Mouse (Mus musculus): Measurements from ENCODE around the gene Eya4.

Eya4 gene

DNA sequence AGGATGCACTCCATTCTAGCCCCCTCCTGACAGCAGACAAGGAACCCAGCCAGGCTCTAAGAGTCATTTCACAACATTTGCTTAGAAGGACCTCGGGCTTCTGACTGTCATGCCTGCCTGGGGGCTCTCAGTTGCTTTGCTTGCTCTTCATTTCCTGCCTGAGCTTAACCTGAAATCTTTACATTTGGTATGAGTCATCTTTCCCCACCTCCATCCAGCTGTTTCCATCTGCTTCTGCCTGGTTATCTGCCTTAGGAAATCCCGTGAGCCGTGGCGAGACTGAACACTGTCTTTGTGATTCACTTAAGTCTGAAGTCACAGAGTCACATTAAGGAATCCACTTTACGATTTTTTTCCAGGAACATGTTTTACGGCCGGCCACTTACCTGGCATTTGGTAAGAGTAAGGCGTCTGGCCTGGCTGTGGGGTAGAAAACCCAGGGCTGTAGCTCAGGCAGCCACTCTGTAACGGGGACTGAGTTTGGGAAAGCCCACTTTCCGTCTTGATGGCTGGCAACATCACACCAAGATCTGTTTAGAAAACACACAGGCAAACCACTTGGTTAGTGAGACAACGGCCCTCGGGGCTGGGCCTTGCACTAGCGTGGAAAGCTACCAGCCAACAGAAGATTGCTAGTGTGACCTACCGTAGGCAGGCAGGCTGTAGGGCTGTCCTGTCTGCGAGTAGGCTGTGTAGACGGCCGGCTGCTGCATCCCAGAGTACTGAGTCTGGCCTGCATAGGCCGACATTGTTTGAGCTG lies 193.5 kb downstream of the Eya4 start:
- DNase-seq (ENCODE audit: low read depth, low spot score), result no peak

DNA sequence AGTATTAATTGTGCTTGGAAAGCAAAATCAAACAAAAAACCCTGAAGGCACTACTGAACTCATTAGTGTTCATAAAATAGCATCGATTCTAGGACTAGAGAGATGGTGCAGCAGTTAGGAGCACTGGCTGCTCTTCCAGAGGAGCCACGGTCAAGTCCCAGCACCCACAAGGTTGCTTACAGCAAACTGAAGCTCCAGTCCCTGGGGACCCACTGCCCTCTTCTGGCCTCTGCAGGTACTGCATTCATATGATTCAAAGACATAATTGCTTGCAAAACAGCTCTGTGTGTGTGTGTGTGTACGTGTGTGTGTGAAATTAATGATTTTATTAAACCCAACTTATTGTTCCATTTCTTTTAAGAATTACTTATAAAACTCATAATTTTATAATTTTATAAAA lies 200.2 kb downstream of the Eya4 start:
- no peak for DNase-seq (ENCODE audit: low read depth, low spot score)

GRCm38 (mm10) chr10:23144616-23145015 lies 206.0 kb downstream of the Eya4 start:
- no peak for DNase-seq (ENCODE audit: low read depth, low spot score)

DNA sequence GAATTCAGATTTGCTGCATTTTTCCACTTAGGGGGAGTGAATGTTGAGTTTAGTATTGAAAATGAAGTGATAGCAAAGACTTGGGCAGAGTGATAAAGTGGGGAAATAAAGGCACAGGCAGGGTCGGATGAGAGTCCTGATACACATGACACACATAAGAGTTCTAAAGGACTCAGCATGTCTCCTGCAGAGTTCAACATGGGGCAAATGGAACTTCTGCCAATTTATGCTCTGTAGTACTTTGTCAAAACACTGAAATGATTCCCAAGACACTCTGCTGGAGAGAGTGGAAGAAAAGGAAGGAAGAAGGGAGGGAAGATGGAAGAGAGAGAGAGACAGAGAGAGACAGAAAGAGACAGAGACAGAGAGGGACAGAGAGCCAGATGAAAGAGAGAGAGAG lies 222.6 kb downstream of the Eya4 start:
- DNase-seq (ENCODE audit: low read depth, low spot score), result no peak

DNA sequence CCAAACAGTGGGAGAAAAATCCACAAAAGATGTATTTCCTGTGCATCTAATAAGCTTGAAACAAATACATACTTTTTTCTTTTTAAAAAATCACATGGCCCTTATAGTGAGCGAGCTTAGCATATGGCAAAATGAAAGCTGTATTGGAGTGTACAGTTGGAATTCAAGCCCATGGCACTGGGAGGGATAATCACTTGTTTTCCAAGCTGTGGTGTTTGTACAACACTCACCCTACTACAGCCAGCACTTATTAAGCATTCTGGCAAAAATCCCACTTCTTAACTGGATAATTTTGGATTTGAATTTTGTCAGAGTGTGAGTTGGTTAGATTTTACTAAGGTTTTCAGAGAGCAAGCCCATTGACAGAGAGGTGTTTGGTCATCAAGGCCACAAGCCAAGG lies 223.4 kb downstream of the Eya4 start:
- no peak for DNase-seq (ENCODE audit: low read depth, low spot score)

DNA sequence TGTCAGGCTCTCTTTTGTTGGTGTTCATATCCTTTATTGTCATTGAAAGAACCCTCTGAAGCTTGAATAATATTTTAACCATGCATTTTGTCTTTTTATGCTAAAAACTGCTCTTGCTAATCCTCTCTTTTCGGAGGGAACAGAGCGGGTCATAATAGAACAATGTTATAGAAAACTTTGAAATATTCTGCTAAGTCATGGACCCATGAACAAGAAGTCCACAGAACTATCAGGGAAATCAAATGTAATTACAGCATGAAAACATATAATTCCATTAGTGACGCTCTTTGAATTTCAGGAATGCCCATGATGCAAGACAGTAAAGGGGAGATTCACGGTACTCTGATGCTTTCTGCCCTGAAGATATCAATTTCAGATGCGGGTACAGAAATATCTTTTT lies 224.1 kb downstream of the Eya4 start:
- DNase-seq (ENCODE audit: low read depth, low spot score), result no peak

- DNase-seq (ENCODE audit: low read depth, low spot score), result no peak
Observed at GRCm38 (mm10) chr10:23120437-23120836, 230.1 kb downstream of the Eya4 start.

DNA sequence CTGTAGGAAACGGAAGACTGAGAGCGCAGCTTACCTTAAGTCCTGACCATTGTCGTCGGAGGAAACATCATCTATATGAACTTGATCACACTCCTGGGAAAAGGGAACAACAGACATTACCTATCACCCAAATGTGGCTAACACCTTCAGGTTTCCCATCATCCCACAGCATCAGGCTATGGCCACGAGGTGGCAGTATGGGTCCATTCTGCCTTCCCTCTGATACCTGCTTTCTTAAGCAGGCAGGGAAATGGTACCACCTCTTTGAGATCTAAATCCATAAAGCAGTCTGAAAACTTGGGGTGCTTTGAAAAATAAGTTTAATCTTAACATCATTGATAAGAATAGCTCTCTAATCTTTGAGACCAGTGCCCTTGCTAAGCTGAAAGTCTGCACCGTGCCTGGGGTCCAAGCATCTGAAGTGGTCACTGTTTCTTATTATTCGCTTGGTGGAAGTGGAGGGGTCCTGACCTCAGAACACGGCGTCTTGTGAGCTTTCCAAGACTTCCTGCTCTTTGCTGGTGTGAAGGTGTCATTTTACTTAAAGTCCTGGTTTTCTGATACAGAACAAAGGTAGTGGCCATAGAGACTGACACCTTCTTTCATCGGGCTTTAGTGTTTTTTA lies 233.7 kb downstream of the Eya4 start:
- DNase-seq (ENCODE audit: low read depth, low spot score), result peak; percentile 51

- no peak for DNase-seq (ENCODE audit: low read depth, low spot score)
Observed at GRCm38 (mm10) chr10:23116063-23116462, 234.5 kb downstream of the Eya4 start.

DNA sequence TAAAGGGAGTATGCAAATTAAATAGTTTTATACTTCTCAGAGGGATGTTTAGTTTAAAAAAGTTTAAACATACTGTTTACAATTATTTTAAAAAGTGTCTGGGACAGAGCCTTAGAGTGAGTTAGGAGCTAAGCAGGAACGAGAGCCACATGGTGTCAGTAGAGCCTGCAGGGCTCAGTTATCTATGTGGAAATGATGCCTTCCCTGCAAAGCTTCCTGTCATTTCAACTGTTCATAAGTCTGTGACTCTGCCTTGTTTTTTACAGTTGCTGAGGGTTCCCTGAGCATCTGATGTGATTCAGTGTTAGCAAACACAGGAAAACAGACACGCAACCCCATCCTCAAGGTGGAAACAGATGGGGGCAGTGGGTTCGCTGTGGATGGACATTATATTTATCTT lies 235.3 kb downstream of the Eya4 start:
- no peak for DNase-seq (ENCODE audit: low read depth, low spot score)

GRCm38 (mm10) chr10:23108122-23108521 lies 242.5 kb downstream of the Eya4 start:
- no peak for DNase-seq (ENCODE audit: low read depth, low spot score)

DNA sequence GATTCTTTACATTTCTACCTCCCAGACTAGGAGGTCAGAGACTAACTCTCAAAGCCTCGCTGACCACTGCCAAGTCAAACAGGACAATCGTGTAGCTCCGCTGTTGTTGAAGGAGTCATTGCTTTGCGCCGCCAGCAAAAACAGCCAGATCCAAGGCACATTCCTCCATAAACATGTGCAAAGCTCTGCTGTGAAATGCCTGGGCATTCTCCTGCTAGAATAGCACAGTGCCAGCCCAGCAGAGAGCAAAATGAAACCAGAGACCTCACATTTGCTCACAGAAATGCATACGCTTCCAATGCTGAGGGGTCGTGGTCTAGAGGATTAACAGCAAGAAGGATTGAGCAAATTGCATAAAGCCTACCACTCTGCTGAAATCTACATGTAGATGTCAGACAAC lies 258.1 kb downstream of the Eya4 start:
- no peak for DNase-seq (ENCODE audit: low read depth, low spot score)

DNA sequence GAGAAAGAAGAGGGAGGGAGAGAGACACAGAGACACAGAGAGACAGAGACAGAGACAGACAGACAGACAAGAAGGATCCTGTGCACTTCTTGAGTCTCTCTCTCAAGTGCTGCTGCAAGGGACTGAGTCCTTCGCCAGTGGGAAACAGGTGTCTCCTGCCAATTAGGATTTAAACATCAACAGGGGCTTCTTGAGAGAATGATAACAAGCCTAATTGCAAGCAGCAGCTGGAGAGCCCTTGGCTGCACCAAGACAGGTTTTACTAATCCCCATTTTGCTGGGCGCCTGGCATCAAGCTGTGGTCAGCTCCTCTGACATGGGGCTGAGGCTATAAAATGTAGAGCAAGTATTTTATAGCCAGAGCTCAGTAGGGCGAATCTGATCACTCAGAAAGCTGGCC lies 259.0 kb downstream of the Eya4 start:
- DNase-seq (ENCODE audit: low read depth, low spot score), result no peak

GRCm38 (mm10) chr10:23090323-23090722 lies 260.3 kb downstream of the Eya4 start:
- DNase-seq (ENCODE audit: low read depth, low spot score), result no peak

DNA sequence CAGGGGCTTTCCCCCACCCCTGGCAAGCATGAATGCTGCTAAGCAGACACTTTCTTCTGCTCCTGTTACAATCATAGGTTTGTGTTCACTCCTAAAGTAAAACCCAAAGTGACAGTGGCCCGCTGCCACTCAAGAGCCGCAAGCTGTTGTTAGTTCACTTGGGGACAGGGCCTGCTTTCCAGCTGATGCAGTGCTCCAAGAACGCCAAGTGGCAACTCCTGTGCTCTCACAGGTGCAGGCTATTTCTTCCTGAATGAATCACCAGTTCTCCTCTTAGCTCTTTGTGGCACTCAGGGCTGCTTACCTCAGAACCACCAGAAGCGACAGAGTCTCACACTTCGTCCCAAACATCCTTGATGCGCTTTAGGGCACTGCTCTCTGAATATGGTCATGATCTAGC lies 261.3 kb downstream of the Eya4 start:
- DNase-seq (ENCODE audit: low read depth, low spot score), result no peak

DNA sequence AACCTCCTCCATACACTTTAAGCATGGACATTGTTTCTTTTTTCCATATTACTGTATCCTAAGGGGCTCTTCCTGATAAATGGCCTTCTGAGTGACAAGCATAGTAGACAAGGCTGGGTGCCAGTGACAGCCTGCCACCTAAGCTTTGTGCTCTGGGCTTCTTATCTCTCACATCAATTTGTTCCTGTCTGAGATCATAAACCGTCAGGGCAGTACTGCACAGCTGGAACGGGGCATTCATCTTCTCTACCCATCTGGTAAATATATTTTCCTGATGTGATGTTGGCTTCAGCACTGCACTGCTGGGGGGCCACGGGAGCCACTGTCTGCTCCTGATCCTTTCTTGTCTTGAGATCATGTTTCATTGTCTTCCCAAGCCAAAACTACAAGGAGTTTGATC lies 261.8 kb downstream of the Eya4 start:
- DNase-seq (ENCODE audit: low read depth, low spot score), result no peak

- peak; percentile 36 for DNase-seq (ENCODE audit: low read depth, low spot score)
Observed at GRCm38 (mm10) chr10:23086352-23087215, 264.0 kb downstream of the Eya4 start.

DNA sequence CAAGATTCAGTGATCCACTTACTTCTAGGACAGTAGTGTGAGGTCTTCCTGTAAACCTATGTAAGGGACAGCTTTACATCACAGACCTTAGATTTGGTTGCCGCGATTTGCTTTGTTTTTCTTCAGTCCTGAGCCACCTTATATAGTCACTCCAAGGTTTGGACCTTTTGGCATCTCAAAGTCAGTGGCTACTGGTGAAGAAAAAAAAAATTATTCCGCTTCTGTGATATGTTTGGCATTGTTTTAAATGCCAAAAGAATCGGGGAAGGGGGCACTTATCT lies 269.1 kb downstream of the Eya4 start:
- no peak for DNase-seq (ENCODE audit: low read depth, low spot score)

- peak; percentile 57 for DNase-seq (ENCODE audit: low read depth, low spot score)
Observed at GRCm38 (mm10) chr10:23080749-23081547, 269.6 kb downstream of the Eya4 start.

DNA sequence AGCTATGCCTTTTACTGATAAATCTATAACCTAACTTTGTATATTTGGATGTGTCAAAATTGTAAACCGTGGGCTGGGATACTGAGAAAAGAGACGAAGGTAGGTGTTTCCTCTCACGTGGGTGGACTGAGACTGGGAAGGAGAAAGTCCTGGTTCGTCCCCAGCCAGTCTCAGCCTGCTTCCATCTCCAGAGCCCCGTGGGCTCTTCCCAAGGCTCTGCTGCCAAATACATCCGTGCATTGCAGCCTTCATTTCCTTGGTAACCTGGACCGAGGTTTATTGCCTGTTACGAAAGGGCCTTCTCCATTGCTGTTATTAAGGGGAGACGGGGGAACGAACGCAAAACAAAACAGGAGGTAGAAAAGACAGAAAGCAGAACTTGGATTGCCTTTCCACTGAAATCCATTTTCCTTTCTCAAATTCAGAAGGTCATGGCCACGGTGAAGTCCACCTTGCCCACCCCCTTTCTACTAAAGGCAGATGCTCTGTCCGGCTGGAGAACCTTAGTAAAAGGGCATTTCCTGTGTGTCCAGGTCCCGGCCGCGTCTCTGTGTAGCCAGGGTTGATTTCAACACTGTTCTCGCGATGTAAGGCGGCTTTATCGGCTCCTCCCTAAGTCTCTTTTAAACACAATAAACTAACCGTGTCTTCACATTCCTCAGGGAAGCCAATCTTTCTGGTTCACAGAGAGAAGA lies 273.7 kb downstream of the Eya4 start:
- DNase-seq (ENCODE audit: low read depth, low spot score), result no peak

GRCm38 (mm10) chr10:23073431-23073830 lies 277.2 kb downstream of the Eya4 start:
- no peak for DNase-seq (ENCODE audit: low read depth, low spot score)

Measured in retina, postnatal 7 days (tissue).